ENCODE assay signal across 9 mouse cellular contexts in the genomic region with DNA sequence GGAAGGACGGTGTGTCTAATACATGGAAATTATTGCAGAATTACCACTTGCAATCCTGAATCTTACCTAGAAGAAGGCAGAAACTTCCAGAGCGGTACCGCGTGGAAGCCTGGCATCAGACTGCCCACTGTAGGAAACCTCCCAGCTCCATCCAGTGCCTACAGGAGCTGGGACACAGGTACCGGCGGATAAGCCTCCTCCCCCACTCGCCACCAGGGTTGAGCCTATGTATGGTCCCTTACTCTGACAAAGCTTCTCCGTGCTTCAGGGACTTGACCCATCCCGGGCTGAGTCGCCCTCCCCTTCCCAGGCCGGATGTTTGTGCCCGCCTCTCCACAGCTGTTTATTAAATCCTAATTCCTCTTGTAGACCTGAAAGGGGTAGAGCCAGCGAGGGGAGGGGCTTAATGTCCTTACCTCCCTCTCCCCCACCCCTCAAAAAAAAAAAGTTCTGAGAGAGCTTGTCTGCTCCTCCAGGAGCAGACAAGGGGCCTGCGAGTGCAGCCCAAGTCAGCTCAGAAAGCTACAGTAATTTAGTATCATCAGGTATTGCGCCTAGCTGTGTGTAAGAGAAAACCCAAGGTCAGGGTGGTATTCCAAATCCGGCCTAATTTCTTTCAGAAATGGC. TPM values are rescaled to one million over a fixed set of nuclear protein-coding genes. Genes with fewer than 3 reads are reported as not detected.
A peak's percentile ranks its signal among the peaks of the same experiment; 100 is the strongest.
DNase-seq lines count a peak whose midpoint lies in the region; ATAC-seq and TF ChIP-seq lines count a peak whose summit lies in the region.
"Had no signal": no experiment of that assay in that cellular context is flagged by ENCODE, and none has a peak within 500 bp of the region (broad histone marks: within the 10 kb centered on the region; RNA-seq: fewer than 3 reads in every experiment).

No protein-coding gene starts in this region.

- no peak overlapping the region for H3K27ac ChIP-seq in embryonic facial prominence, embryonic 12.5 days
- no peak overlapping the region for H3K27ac ChIP-seq in hindbrain, postnatal 0 days

- no peaks in the 10 kb centered on the region for H3K36me3 ChIP-seq in embryonic facial prominence, embryonic 12.5 days
- no peaks in the 10 kb centered on the region for H3K36me3 ChIP-seq in hindbrain, postnatal 0 days (ENCODE audit: insufficient read depth, low read length)

- ATAC-seq in CD4-positive, CD25-positive, alpha-beta regulatory T cell, adult 4 months = no peak
- no peak for ATAC-seq in embryonic facial prominence, embryonic 12.5 days (ENCODE audit: insufficient number of reproducible peaks, insufficient read depth, low FRiP score, low TSS enrichment)
- ATAC-seq in hindbrain, postnatal 0 days = no peak
- peak; percentile 3; the same call in 1 of the 2 replicates for ATAC-seq in megakaryocyte progenitor cell, adult 5-6 weeks (replicated peaks; ENCODE audit: poor library complexity)

- peak overlapping the region; percentile 89 for H3K4me2 ChIP-seq in embryonic facial prominence, embryonic 12.5 days (replicated peaks)
- H3K4me2 ChIP-seq in hindbrain, postnatal 0 days (ENCODE audit: low read depth, low read length) = peak overlapping the region; percentile 76

- 19% methylated on average over 16 of the region's 16 CpGs for WGBS in embryonic facial prominence, embryonic 12.5 days
- WGBS in hindbrain, postnatal 0 days = 28% methylated on average over 16 of the region's 16 CpGs

- H3K9me3 ChIP-seq in embryonic facial prominence, embryonic 12.5 days = no peaks in the 10 kb centered on the region
- no peaks in the 10 kb centered on the region for H3K9me3 ChIP-seq in hindbrain, postnatal 0 days (ENCODE audit: low read length)

- H3K27me3 ChIP-seq in embryonic facial prominence, embryonic 12.5 days = no peaks in the 10 kb centered on the region
- H3K27me3 ChIP-seq in hindbrain, postnatal 0 days (ENCODE audit: insufficient read depth, low read length) = no peaks in the 10 kb centered on the region

- peaks cover 11% of the 10 kb centered on the region; the same call in 1 of the 2 replicates for H3K4me1 ChIP-seq in embryonic facial prominence, embryonic 12.5 days
- H3K4me1 ChIP-seq in hindbrain, postnatal 0 days (ENCODE audit: insufficient read depth, low read length) = no peaks in the 10 kb centered on the region

- peak; percentile 10 for DNase-seq in CD4-positive, CD25-positive, alpha-beta regulatory T cell, adult 2 months (ENCODE audit: low read depth, low spot score)
- DNase-seq in hindbrain, postnatal 0 days (ENCODE audit: low spot score) = no peak
- DNase-seq in thymus, postnatal 25 days = no peak
- DNase-seq in cerebellum, adult 18-20 months = no peak
- no peak for DNase-seq in spleen, adult 18-20 months

- no peak for TF ChIP-seq CTCF in hindbrain, postnatal 0 days (IDR thresholded peaks at IDR 0.05; ENCODE audit: low read depth)

- H3K4me3 ChIP-seq in embryonic facial prominence, embryonic 12.5 days = peak overlapping the region; percentile 39
- peak overlapping the region; percentile 30 for H3K4me3 ChIP-seq in hindbrain, postnatal 0 days (ENCODE audit: low read length)

- 0 out of 2 replicates have a peak overlapping the region, but pooled peaks have one; percentile 49 for H3K9ac ChIP-seq in embryonic facial prominence, embryonic 12.5 days
- no peak overlapping the region for H3K9ac ChIP-seq in hindbrain, postnatal 0 days (replicated peaks; ENCODE audit: low read length)

RNA-seq across cellular contexts. Expression of a gene that starts 9.3 kb away (rescaled TPM):
- under 1 TPM in 1 of 2 experiments, not detected in 1; 0.09 TPM for polyA plus RNA-seq in CD4-positive, CD25-positive, alpha-beta regulatory T cell, adult 4 months (2017; shearing (Covaris generic))
- 0.05 TPM in 1 of 2 replicates, not detected in the other for polyA plus RNA-seq in embryonic facial prominence, embryonic 12.5 days (2016; fragmentation: Nextera tagmentation; extraction: Ambion mirVana)
- not detected in 2 replicates for total RNA-seq in hindbrain, postnatal 0 days (2014; rRNA removed)
- 0.05 TPM in 2 replicates for polyA plus RNA-seq in hindbrain, postnatal 0 days (2015; fragmentation: Nextera tagmentation; extraction: Ambion mirVana)
- total RNA-seq in megakaryocyte progenitor cell, adult 5-6 weeks (2015) = not detected in 2 replicates
- total RNA-seq in megakaryocyte progenitor cell, adult 5-6 weeks (2017) = not detected in 2 replicates
- total RNA-seq: heart, adult 18-20 months had no signal

RNA-seq across cellular contexts. Expression of a gene that starts 30.7 kb away (rescaled TPM):
- polyA plus RNA-seq in CD4-positive, CD25-positive, alpha-beta regulatory T cell, adult 4 months (2017; shearing (Covaris generic)) = 10 to 100 TPM; 10.2 to 14.2 TPM
- polyA plus RNA-seq in embryonic facial prominence, embryonic 12.5 days (2016; fragmentation: Nextera tagmentation; extraction: Ambion mirVana) = 19.9 and 32.7 TPM in 2 replicates
- total RNA-seq in hindbrain, postnatal 0 days (2014; rRNA removed) = 136 and 147 TPM in 2 replicates
- polyA plus RNA-seq in hindbrain, postnatal 0 days (2015; fragmentation: Nextera tagmentation; extraction: Ambion mirVana) = 30.1 and 31.1 TPM in 2 replicates
- total RNA-seq in megakaryocyte progenitor cell, adult 5-6 weeks (2015) = 32.0 and 40.2 TPM in 2 replicates
- 23.4 and 28.6 TPM in 2 replicates for total RNA-seq in megakaryocyte progenitor cell, adult 5-6 weeks (2017)

RNA-seq across cellular contexts. Expression of a gene that starts 38.3 kb away (rescaled TPM):
- polyA plus RNA-seq in CD4-positive, CD25-positive, alpha-beta regulatory T cell, adult 4 months (2017; shearing (Covaris generic)) = 10 to 100 TPM; 34.5 to 46.3 TPM
- polyA plus RNA-seq in embryonic facial prominence, embryonic 12.5 days (2016; fragmentation: Nextera tagmentation; extraction: Ambion mirVana) = 65.4 and 73.8 TPM in 2 replicates
- total RNA-seq in hindbrain, postnatal 0 days (2014; rRNA removed) = 51.5 and 53.0 TPM in 2 replicates
- polyA plus RNA-seq in hindbrain, postnatal 0 days (2015; fragmentation: Nextera tagmentation; extraction: Ambion mirVana) = 178 and 204 TPM in 2 replicates
- total RNA-seq in megakaryocyte progenitor cell, adult 5-6 weeks (2015) = 7.0 and 13.3 TPM in 2 replicates
- 12.7 and 13.6 TPM in 2 replicates for total RNA-seq in megakaryocyte progenitor cell, adult 5-6 weeks (2017)

RNA-seq across cellular contexts. Expression of a gene that starts 57.2 kb away (rescaled TPM):
- 1 to 10 TPM; 5.8 to 9.1 TPM for polyA plus RNA-seq in CD4-positive, CD25-positive, alpha-beta regulatory T cell, adult 4 months (2017; shearing (Covaris generic))
- polyA plus RNA-seq in embryonic facial prominence, embryonic 12.5 days (2016; fragmentation: Nextera tagmentation; extraction: Ambion mirVana) = 0.38 and 0.65 TPM in 2 replicates
- 0.63 and 1.0 TPM in 2 replicates for total RNA-seq in hindbrain, postnatal 0 days (2014; rRNA removed)
- polyA plus RNA-seq in hindbrain, postnatal 0 days (2015; fragmentation: Nextera tagmentation; extraction: Ambion mirVana) = 0.25 and 0.32 TPM in 2 replicates
- 0.68 and 4.9 TPM in 2 replicates for total RNA-seq in megakaryocyte progenitor cell, adult 5-6 weeks (2015)
- total RNA-seq in megakaryocyte progenitor cell, adult 5-6 weeks (2017) = 1.1 and 1.4 TPM in 2 replicates
